Mouse (Mus musculus): ENCODE measurements around the gene Prr3.
"Not testable (repeated sequence)": the region's sequence is repeated elsewhere in the genome, so short reads cannot be mapped to it uniquely, and the experiment has no call there.

The Prr3 gene

GRCm38 (mm10) chr17:35937700-35938348, 42.2 kb downstream of the Prr3 start:
- DNase-seq (ENCODE audit: low spot score in 2 of 2): no peak

- DNase-seq (ENCODE audit: low spot score in 2 of 2): not testable (repeated sequence)
Measured at GRCm38 (mm10) chr17:35935763-35936162, 44.3 kb downstream of the Prr3 start.

GRCm38 (mm10) chr17:35932608-35933007, 47.4 kb downstream of the Prr3 start:
- no peak for DNase-seq (ENCODE audit: low spot score in 2 of 2)

- DNase-seq (ENCODE audit: low spot score in 2 of 2): no peak
Measured at GRCm38 (mm10) chr17:35930627-35931026, 49.4 kb downstream of the Prr3 start.

- no peak for DNase-seq (ENCODE audit: low spot score in 2 of 2)
Measured at GRCm38 (mm10) chr17:35929534-35929933, 50.5 kb downstream of the Prr3 start.

- no peak for DNase-seq (ENCODE audit: low spot score in 2 of 2)
Measured at GRCm38 (mm10) chr17:35927471-35927870, 52.6 kb downstream of the Prr3 start.

- no peak for DNase-seq (ENCODE audit: low spot score in 2 of 2)
Measured at GRCm38 (mm10) chr17:35923281-35923680, 56.8 kb downstream of the Prr3 start.

- DNase-seq (ENCODE audit: low spot score in 2 of 2): no peak
Measured at GRCm38 (mm10) chr17:35922566-35922965, 57.5 kb downstream of the Prr3 start.
